Mouse (Mus musculus) ovary, postnatal 14 days (tissue): ENCODE measurements around the gene Gm13084.
"Not testable (repeated sequence)": the region's sequence is repeated elsewhere in the genome, so short reads cannot be mapped to it uniquely, and the experiment has no call there.

ENCODE experiments used
- DNase-seq: peaks from one replicate; pipeline ENCODE4 v3.0.0; 2022; ENCODE audit warnings: low spot score

Gene Gm13084

DNA sequence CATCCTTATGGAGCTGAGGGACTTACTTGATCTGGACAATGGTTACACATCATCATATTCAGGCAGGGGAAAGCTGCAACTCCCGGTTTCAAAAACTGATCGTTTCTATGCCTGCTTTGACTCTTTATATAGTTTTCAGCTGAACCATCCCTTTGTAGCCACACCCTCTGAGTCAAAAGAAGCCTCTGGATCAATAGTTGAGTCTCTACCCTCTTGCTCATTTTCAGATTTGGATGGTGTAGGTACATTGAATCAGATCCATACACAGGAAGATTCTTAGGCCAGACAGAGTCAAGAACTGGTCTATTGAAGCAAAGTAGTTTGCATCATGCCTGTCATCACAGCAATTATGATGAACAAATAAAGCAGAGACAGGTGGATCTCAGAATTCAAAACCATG is at the start of gene Gm13084:
TSS of gene Gm13084 (minus strand) at position 101 of the 400 bp plus-strand sequence.
- no peak for DNase-seq

DNA sequence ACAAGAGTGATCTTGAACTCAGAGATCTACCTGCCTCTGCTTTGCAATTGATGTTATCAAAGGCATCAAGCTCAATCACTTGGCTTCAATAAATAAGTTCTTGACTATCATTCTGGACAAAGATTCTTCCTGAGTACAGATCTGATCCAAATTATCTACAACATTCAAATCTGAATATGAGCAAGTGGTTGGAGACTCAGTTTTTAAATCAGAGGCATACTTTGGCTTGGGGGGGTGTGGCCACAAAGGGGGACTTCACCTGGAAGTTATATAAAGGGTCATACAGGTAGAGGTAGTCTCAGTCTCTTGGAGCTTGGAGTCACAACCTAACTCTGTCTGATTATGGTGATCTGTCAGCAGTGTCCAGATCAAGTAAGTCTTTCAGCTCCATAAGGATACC is 30.3 kb upstream of the Gm13084 start, which contains the start of gene Gm13103:
TSS of gene Gm13103 (plus strand) at position 301 of the 400 bp plus-strand sequence.
- not testable (repeated sequence) for DNase-seq

DNA sequence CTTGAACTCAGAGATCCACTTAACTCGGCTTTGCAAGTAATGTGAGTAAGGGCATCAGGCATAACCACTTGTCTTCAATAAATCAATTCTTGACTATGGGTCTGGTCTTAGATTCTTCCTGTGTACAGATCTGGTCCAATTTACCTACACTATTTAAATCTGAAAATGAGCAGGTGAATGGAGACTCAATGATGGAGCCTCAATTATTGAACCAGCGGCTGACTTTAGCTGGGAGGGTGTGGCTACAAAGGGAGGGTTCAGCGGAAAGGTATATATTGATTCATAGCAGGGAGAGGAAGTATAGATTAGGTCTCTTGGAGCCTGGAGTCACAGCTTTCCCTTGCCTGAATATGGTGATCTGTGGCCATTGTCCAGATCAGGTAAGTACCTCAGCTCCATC is 26.8 kb downstream of the Gm13084 start, which contains the start of gene Gm13023:
TSS of gene Gm13023 (plus strand) at position 301 of the 400 bp plus-strand sequence.
- not testable (repeated sequence) for DNase-seq
